Mouse (Mus musculus) hindbrain, embryonic 12.5 days (tissue): ENCODE measurements at regions not wholly inside any gene's neighbourhood (a gene's known extent, or its start where the extent isn't known, plus 50 kb on each side); places are given as distances from the start of the nearest gene placed in this dataset.
A peak's percentile ranks its signal among the peaks of the same experiment; 100 is the strongest.

Experiments used
- ATAC-seq: fragments of 200-750 bp; cut with Nextera tagmentation; 2 replicates; pipeline ENCODE4 v1.8.0; 2017; ENCODE audit warnings: moderate TSS enrichment; ENCODE audit not compliant: low FRiP score
- H3K27ac ChIP-seq: fragments of 300-500 bp; sonication (generic); 2 replicates; pipeline ENCODE4 v1.5.1; 2016; ENCODE audit warnings: mild to moderate bottlenecking
- H3K27me3 ChIP-seq: fragments of 300-500 bp; sonication (generic); 2 replicates; pipeline ENCODE4 v1.6.1; 2016; ENCODE audit warnings: mild to moderate bottlenecking
- H3K36me3 ChIP-seq: fragments of 300-500 bp; sonication (generic); 2 replicates; pipeline ENCODE4 v1.6.1; 2016; ENCODE audit warnings: mild to moderate bottlenecking
- H3K4me1 ChIP-seq: fragments of 300-500 bp; sonication (generic); 2 replicates; pipeline ENCODE4 v1.6.1; 2016
- H3K4me2 ChIP-seq: fragments of 300-500 bp; sonication (generic); replicated peaks from 2 replicates; pipeline ENCODE4 v1.6.1; 2016; ENCODE audit warnings: mild to moderate bottlenecking
- H3K4me3 ChIP-seq: fragments of 300-500 bp; sonication (generic); 2 replicates; pipeline ENCODE4 v1.5.1; 2016; ENCODE audit warnings: mild to moderate bottlenecking
- H3K9ac ChIP-seq: fragments of 300-500 bp; sonication (generic); 2 replicates; pipeline ENCODE4 v1.6.1; 2016; ENCODE audit warnings: mild to moderate bottlenecking, moderate library complexity
- H3K9me3 ChIP-seq: fragments of 300-500 bp; sonication (generic); replicated peaks from 2 replicates; pipeline ENCODE4 v1.6.1; 2016; ENCODE audit warnings: mild to moderate bottlenecking
- WGBS: fragments of 180-500 bp; shearing (Covaris S2); methylation state at CpG from one replicate; pipeline ENCODE4 v1.1.7; 2016; 5-methylcytosine and 5-hydroxymethylcytosine counted together

- Histone ChIP-seq H3K27me3 (no peaks in the 10 kb centered on the region), H3K27ac (no peak overlapping the region), H3K4me3 (no peak overlapping the region), H3K9me3 (no peaks in the 10 kb centered on the region), H3K9ac (no peak overlapping the region), H3K4me2 (no peak overlapping the region), H3K36me3 (no peaks in the 10 kb centered on the region), H3K4me1 (peaks cover 15% of the 10 kb centered on the region)
- ATAC-seq, result no peak
- 87% methylated on average over 3 of the region's 3 CpGs for WGBS
These were observed 67.2 kb upstream of the Boc start for GRCm38 (mm10) chr16:44625871-44626293.

DNA sequence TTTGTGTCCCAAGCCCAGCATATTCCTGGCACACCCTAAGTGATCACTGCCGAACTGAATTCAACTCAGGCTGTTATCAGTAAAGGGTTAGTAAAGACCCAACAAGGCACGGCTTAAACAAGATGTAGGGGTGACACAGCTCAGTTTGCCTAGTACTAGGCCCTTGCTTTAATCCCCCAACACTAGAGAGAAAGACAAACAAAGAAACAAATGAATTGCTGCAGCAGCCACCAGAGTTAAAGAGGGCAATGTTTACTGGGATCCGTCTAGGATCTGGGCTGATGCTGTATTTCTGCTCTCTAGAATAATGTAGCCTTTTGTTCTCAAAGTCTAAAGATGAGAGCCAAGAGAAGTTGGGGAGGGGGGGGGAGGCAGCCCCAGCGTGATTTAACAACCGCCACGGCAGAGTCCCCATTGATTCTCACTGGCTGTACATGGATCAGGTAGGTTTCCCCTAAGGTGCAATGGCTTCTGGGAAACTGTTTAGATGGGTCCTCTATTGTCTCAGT lies 66.5 kb upstream of the Boc start:
- Histone ChIP-seq H3K4me2 (no peak overlapping the region), H3K4me1 (peaks cover 14% of the 10 kb centered on the region), H3K27ac (no peak overlapping the region), H3K36me3 (no peaks in the 10 kb centered on the region), H3K9ac (no peak overlapping the region), H3K4me3 (no peak overlapping the region), H3K9me3 (no peaks in the 10 kb centered on the region), H3K27me3 (no peaks in the 10 kb centered on the region)
- WGBS, result 65% methylated on average over 6 of the region's 6 CpGs
- no peak for ATAC-seq

DNA sequence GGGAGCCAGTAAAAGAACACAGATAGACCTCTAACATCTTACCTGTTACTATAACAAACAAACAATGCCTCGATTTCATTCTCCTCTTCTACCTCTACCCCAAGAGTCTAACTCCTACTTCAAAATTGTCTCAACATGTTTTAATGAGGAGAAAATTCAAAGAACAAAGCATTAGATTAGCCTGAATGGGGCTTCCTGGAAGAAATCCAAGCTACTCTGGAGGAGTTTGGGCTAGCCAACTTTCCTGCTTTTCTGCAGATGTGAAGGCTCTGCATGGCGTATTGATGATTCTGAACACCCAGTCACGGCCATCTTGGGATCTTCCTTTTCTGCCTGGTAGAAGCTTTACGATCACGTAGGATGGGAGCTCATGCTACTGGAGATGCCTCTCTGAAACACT lies 62.9 kb upstream of the Boc start:
- ATAC-seq, result no peak
- Histone ChIP-seq H3K27me3 (no peaks in the 10 kb centered on the region), H3K9ac (no peak overlapping the region), H3K4me2 (no peak overlapping the region), H3K36me3 (no peaks in the 10 kb centered on the region), H3K4me1 (peaks cover 9% of the 10 kb centered on the region; the same call in 1 of the 2 replicates), H3K4me3 (no peak overlapping the region), H3K9me3 (no peaks in the 10 kb centered on the region), H3K27ac (no peak overlapping the region)
- WGBS, result 89% methylated on average over 5 of the region's 5 CpGs

DNA sequence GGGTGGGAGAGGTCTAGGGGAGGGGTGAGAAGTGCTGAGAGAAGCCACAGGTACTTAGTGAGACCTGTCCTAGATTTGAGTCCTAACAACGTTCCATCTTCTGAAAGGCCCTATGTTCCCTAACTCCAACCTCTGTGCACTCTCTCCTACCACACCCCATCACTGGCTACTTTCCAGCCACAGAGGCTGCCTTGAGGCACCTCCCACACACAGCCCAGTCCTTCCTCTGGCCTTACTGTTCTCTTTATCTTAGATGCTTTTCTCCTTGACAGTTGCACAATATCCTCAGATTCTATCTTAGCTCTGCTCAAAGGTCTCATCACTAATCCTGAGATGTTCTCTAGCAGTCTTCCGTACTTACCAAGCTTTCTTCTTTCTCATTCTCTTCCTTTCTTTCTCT lies 61.8 kb upstream of the Boc start:
- H3K27me3 ChIP-seq, result no peaks in the 10 kb centered on the region
- 94% methylated on average over 2 of the region's 2 CpGs for WGBS
- no peak overlapping the region for H3K27ac ChIP-seq
- ATAC-seq, result no peak
- H3K9ac ChIP-seq, result no peak overlapping the region
- H3K36me3 ChIP-seq, result no peaks in the 10 kb centered on the region
- peaks cover 17% of the 10 kb centered on the region for H3K4me1 ChIP-seq
- H3K9me3 ChIP-seq, result no peaks in the 10 kb centered on the region
- no peak overlapping the region for H3K4me3 ChIP-seq
- H3K4me2 ChIP-seq, result no peak overlapping the region

DNA sequence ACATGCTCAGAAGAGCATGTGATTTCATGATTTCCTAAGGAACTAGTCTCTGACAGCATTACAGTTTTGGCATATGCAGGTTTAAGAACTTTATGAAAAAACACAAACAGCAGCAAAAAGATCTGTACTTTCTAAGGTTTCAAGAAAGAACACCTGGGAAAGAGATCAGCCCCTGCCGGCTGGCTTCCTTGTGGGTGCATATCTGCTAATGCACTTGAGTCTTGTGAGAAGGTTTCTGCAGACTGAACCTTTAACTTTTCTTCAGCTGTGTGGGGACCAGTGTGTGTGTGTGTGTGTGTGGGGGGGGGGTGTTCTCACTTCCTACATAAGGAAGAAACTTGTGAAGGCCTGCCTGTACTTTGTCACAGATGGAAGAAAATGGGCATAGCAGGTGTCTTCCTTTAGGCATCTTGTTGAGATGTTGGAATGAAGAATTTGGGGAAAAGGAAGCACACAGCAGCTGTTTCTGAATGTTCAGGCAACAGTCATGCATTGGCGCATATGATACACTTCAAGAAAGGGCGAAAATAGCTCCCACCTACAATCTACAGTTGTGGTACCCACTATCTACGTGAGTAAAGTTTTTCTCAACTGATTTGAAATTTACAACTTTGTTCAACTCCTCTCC lies 60.9 kb upstream of the Boc start:
- Histone ChIP-seq H3K4me1 (peaks cover 14% of the 10 kb centered on the region), H3K36me3 (no peaks in the 10 kb centered on the region), H3K9me3 (no peaks in the 10 kb centered on the region), H3K4me3 (no peak overlapping the region), H3K27me3 (no peaks in the 10 kb centered on the region), H3K4me2 (no peak overlapping the region), H3K27ac (no peak overlapping the region), H3K9ac (no peak overlapping the region)
- ATAC-seq, result no peak
- WGBS, result 89% methylated on average over 4 of the region's 4 CpGs

DNA sequence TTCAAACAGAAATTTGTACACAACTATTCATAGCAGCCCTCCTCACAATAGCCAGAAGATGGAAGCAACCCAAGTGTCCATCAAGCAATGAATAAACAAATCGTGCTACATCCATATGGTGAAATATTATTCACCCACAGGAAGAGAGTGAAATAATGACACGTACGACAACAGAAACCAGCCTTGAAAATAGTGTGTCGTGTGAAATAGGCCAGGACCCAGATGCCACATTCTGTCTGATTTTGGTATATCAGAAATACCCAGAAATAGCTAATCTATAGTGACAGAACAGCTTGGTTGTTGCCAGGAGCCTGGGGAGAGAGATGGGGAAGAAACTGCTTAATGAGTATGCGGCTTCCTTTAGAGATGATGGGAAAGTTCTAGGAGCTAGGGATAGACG lies 58.3 kb upstream of the Boc start:
- no peaks in the 10 kb centered on the region for H3K27me3 ChIP-seq
- H3K9ac ChIP-seq, result no peak overlapping the region
- no peak for ATAC-seq
- H3K36me3 ChIP-seq, result no peaks in the 10 kb centered on the region
- H3K27ac ChIP-seq, result peak overlapping the region; percentile 78
- H3K9me3 ChIP-seq, result no peaks in the 10 kb centered on the region
- H3K4me1 ChIP-seq, result peaks cover 21% of the 10 kb centered on the region
- no peak overlapping the region for H3K4me3 ChIP-seq
- WGBS, result 79% methylated on average over 6 of the region's 6 CpGs
- H3K4me2 ChIP-seq, result no peak overlapping the region

DNA sequence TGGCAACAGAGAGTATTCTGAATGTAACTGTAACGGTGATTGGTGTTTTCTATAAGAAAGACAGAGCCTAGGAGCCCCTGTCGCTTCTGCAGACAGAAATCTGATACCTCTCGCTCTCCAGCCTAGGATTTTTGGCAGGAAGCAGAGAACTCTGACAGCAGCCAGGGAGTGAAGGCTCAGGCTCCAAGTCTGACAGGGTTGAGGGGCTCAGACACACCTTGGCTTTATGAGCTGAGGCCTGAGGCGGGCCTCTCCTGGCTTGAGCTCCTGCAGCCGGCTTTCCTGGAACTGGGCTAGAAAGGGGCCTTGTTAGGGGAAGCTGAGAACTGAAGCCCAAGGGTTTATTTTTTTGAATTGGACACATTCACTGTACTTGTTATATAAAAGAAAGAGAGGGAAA lies 57.7 kb upstream of the Boc start:
- H3K9me3 ChIP-seq, result no peaks in the 10 kb centered on the region
- peak; percentile 47; the same call in 1 of the 2 replicates for ATAC-seq
- H3K9ac ChIP-seq, result no peak overlapping the region
- H3K4me3 ChIP-seq, result no peak overlapping the region
- H3K27me3 ChIP-seq, result no peaks in the 10 kb centered on the region
- H3K4me1 ChIP-seq, result peaks cover 21% of the 10 kb centered on the region
- WGBS, result 25% methylated on average over 5 of the region's 5 CpGs
- no peak overlapping the region for H3K4me2 ChIP-seq
- no peaks in the 10 kb centered on the region for H3K36me3 ChIP-seq
- H3K27ac ChIP-seq, result peak overlapping the region; percentile 78

DNA sequence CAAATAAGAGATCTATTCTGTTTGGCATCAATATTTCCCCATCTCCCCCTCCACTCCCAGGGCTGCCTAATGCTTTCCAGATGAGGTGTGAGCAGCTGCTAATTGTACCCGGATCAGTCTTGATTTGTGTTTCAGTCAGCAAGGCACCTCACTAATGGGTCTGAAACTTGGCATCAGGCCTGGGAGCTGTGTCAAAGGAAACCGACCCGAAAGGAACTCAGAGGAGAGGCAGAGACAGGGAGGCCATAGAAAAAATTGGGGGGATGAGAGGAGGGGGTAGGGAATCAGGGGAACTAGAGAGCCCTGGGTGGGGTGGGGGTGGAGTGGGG lies 57.1 kb upstream of the Boc start:
- Histone ChIP-seq H3K27ac (peak overlapping the region; percentile 78), H3K9me3 (no peaks in the 10 kb centered on the region), H3K4me3 (no peak overlapping the region), H3K9ac (no peak overlapping the region), H3K36me3 (no peaks in the 10 kb centered on the region), H3K4me1 (peaks cover 21% of the 10 kb centered on the region), H3K27me3 (no peaks in the 10 kb centered on the region), H3K4me2 (no peak overlapping the region)
- 22% methylated on average over 3 of the region's 3 CpGs for WGBS
- ATAC-seq, result peak; percentile 63

- Histone ChIP-seq H3K9ac (no peak overlapping the region), H3K27ac (peak overlapping the region; percentile 78), H3K36me3 (no peaks in the 10 kb centered on the region), H3K4me1 (peaks cover 21% of the 10 kb centered on the region), H3K9me3 (no peaks in the 10 kb centered on the region), H3K4me2 (no peak overlapping the region), H3K4me3 (no peak overlapping the region), H3K27me3 (no peaks in the 10 kb centered on the region)
- peak; percentile 31; the same call in 1 of the 2 replicates for ATAC-seq
- WGBS, result 55% methylated on average over 9 of the region's 9 CpGs
These were observed 56.6 kb upstream of the Boc start for GRCm38 (mm10) chr16:44615172-44615877.

DNA sequence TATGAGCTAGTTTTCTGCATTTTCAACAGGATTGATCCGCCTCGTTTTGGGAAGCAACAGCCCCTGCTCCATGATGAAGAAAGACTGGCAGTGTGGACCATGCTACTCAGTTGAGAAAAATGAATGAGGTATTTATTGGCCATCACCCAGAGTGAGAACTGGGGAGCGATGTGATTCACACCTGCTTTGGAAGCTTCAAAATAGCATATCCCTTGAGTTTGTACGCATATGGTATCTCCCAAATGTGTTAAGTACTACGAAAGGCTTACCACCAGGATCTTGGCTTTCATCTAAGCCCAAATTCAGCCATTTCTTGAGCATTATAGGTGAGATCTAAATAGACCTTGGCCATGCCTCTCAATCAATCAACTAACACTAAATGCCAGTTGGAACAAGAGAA lies 55.5 kb upstream of the Boc start:
- H3K4me3 ChIP-seq, result no peak overlapping the region
- H3K27ac ChIP-seq, result no peak overlapping the region
- H3K27me3 ChIP-seq, result no peaks in the 10 kb centered on the region
- H3K4me2 ChIP-seq, result no peak overlapping the region
- ATAC-seq, result no peak
- H3K9me3 ChIP-seq, result no peaks in the 10 kb centered on the region
- no peak overlapping the region for H3K9ac ChIP-seq
- WGBS, result 95% methylated on average over 5 of the region's 5 CpGs
- H3K36me3 ChIP-seq, result no peaks in the 10 kb centered on the region
- peaks cover 21% of the 10 kb centered on the region for H3K4me1 ChIP-seq

GRCm38 (mm10) chr16:44612676-44613075 lies 54.0 kb upstream of the Boc start:
- no peak overlapping the region for H3K27ac ChIP-seq
- H3K36me3 ChIP-seq, result no peaks in the 10 kb centered on the region
- H3K9me3 ChIP-seq, result no peaks in the 10 kb centered on the region
- no peak overlapping the region for H3K9ac ChIP-seq
- peaks cover 21% of the 10 kb centered on the region for H3K4me1 ChIP-seq
- H3K27me3 ChIP-seq, result no peaks in the 10 kb centered on the region
- no peak overlapping the region for H3K4me3 ChIP-seq
- H3K4me2 ChIP-seq, result no peak overlapping the region
- WGBS, result 68% methylated on average over 5 of the region's 5 CpGs
- ATAC-seq, result 0 out of 2 replicates have a peak, but pooled peaks have one; percentile 11

DNA sequence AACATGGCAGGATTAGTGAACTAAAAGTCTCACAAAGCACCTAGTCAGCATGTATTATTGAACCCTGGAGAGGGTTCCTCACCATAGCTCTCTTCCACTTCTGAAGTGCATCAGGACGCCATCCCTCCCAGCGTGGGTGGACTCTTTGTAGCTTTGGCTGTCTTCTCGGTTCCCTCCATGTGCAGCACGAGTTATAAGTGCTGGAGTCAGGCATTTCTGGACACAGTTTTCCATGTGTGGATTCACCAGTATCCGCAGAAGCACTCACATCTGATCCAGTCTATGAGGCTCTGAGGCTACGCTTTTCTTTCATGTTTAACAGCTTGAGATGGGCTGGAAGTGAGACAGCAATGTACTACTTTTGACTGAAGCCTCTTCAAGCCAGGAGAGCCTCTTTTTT lies 52.8 kb upstream of the Boc start:
- no peak overlapping the region for H3K9ac ChIP-seq
- 86% methylated on average over 6 of the region's 6 CpGs for WGBS
- ATAC-seq, result no peak
- no peaks in the 10 kb centered on the region for H3K27me3 ChIP-seq
- H3K4me3 ChIP-seq, result no peak overlapping the region
- H3K4me2 ChIP-seq, result no peak overlapping the region
- H3K36me3 ChIP-seq, result no peaks in the 10 kb centered on the region
- H3K9me3 ChIP-seq, result 0 out of 2 replicates have a peak, but pooled peaks cover 3% of the 10 kb centered on the region
- H3K4me1 ChIP-seq, result peaks cover 17% of the 10 kb centered on the region
- no peak overlapping the region for H3K27ac ChIP-seq

DNA sequence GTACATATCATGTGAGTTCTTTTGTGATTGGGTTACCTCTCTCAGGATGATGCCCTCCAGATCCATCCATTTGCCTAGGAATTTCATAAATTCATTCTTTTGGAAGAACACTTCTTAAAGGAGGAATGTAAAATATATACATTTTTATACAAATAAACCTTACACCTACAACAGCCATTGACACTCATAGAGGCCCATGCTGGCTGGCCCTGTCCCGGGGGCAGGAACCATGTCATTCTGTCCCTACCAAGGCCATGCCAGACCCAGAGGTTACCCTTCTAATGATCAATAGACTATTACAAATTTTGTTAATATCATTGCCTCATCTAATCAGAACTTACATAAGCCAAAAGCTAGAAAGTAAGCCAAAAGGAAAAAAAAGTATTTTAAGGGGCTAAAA lies 49.9 kb upstream of the Boc start:
- H3K27me3 ChIP-seq, result no peaks in the 10 kb centered on the region
- no peak overlapping the region for H3K4me3 ChIP-seq
- no peak overlapping the region for H3K27ac ChIP-seq
- WGBS, result 88% methylated on average over 1 of the region's 1 CpGs
- H3K9me3 ChIP-seq, result 0 out of 2 replicates have a peak, but pooled peaks cover 3% of the 10 kb centered on the region
- H3K4me1 ChIP-seq, result peaks cover 6% of the 10 kb centered on the region; the same call in 1 of the 2 replicates
- H3K36me3 ChIP-seq, result no peaks in the 10 kb centered on the region
- no peak for ATAC-seq
- H3K4me2 ChIP-seq, result no peak overlapping the region
- no peak overlapping the region for H3K9ac ChIP-seq
